Mouse (Mus musculus): Measurements from ENCODE around the gene Dkk2.

- TF ChIP-seq POLR2A (IDR thresholded peaks at IDR 0.05; ENCODE audit: insufficient read length, low read depth) = no peak
- TF ChIP-seq CEBPB (IDR thresholded peaks at IDR 0.05; ENCODE audit: insufficient read depth, poor library complexity, severe bottlenecking) = no peak
- TF ChIP-seq POLR2AphosphoS2 (IDR thresholded peaks at IDR 0.05; ENCODE audit: insufficient read length, low read depth) = no peak
- no peak for TF ChIP-seq TCF12 (IDR thresholded peaks at IDR 0.05; ENCODE audit: insufficient read depth, poor library complexity, severe bottlenecking)
- TF ChIP-seq TCF3 (IDR thresholded peaks at IDR 0.05; ENCODE audit: insufficient read length, low read depth) = no peak
- TF ChIP-seq USF1 (IDR thresholded peaks at IDR 0.05; ENCODE audit: low read depth) = no peak
These were observed 116.9 kb downstream of the Dkk2 start for GRCm38 (mm10) chr3:132201950-132202349.
